Mouse (Mus musculus) ZHBTc4 (cell line): Measurements from ENCODE around the gene Pik3cb.
A peak's percentile ranks its signal among the peaks of the same experiment; 100 is the strongest.

Experiments used
- DNase-seq: peaks from one replicate; pipeline ENCODE4 v3.0.0-alpha.2; 2011; ENCODE audit warnings: low read depth, low spot score

The Pik3cb gene

GRCm38 (mm10) chr9:99081718-99082117 is 58.7 kb downstream of the Pik3cb start:
- no peak for DNase-seq

- DNase-seq, result no peak
These were observed 59.1 kb downstream of the Pik3cb start for GRCm38 (mm10) chr9:99081308-99081707.

- DNase-seq, result peak; percentile 28
These were observed 59.8 kb downstream of the Pik3cb start for GRCm38 (mm10) chr9:99080657-99081056.

GRCm38 (mm10) chr9:99074462-99074861 is 66.0 kb downstream of the Pik3cb start:
- no peak for DNase-seq

GRCm38 (mm10) chr9:99072538-99072937 is 67.9 kb downstream of the Pik3cb start:
- DNase-seq, result no peak

- DNase-seq, result no peak
These were observed 75.1 kb downstream of the Pik3cb start for GRCm38 (mm10) chr9:99065311-99065710.

GRCm38 (mm10) chr9:99064216-99064615 is 76.2 kb downstream of the Pik3cb start:
- DNase-seq, result no peak

- peak; percentile 84 for DNase-seq
These were observed 77.9 kb downstream of the Pik3cb start for GRCm38 (mm10) chr9:99062544-99062943.

- no peak for DNase-seq
These were observed 82.7 kb downstream of the Pik3cb start for GRCm38 (mm10) chr9:99057751-99058150.

- no peak for DNase-seq
These were observed 90.7 kb downstream of the Pik3cb start for GRCm38 (mm10) chr9:99049760-99050159.

GRCm38 (mm10) chr9:99048724-99049250 is 91.6 kb downstream of the Pik3cb start:
- DNase-seq, result no peak

GRCm38 (mm10) chr9:99044761-99045160 is 95.7 kb downstream of the Pik3cb start:
- no peak for DNase-seq

- DNase-seq, result no peak
These were observed 97.8 kb downstream of the Pik3cb start for GRCm38 (mm10) chr9:99042641-99043040.

GRCm38 (mm10) chr9:99041994-99042393 is 98.4 kb downstream of the Pik3cb start:
- no peak for DNase-seq

- DNase-seq, result peak; percentile 67
These were observed 104.8 kb downstream of the Pik3cb start, which contains the start of gene Gm1123 for GRCm38 (mm10) chr9:99035575-99035974. Gene Gm1123, minus strand, starts transcription at chr9:99035715.

GRCm38 (mm10) chr9:99034111-99034510 is 106.3 kb downstream of the Pik3cb start:
- no peak for DNase-seq

GRCm38 (mm10) chr9:99032031-99032430 is 108.4 kb downstream of the Pik3cb start:
- DNase-seq, result no peak

- peak; percentile 83 for DNase-seq
These were observed 118.7 kb downstream of the Pik3cb start for GRCm38 (mm10) chr9:99021751-99022150.

- no peak for DNase-seq
These were observed 119.3 kb downstream of the Pik3cb start for GRCm38 (mm10) chr9:99021166-99021565.

GRCm38 (mm10) chr9:99017679-99018078 is 122.7 kb downstream of the Pik3cb start:
- no peak for DNase-seq

GRCm38 (mm10) chr9:99016759-99017158 is 123.7 kb downstream of the Pik3cb start:
- DNase-seq, result no peak

- no peak for DNase-seq
These were observed 124.1 kb downstream of the Pik3cb start for GRCm38 (mm10) chr9:99016301-99016700.

- no peak for DNase-seq
These were observed 130.6 kb downstream of the Pik3cb start for GRCm38 (mm10) chr9:99009898-99010199.
